Mouse (Mus musculus) hematopoietic multipotent progenitor cell, adult 10-12 weeks (in vitro differentiated cells): ENCODE data around the gene Obp1b. TPM values are rescaled to one million over a fixed set of nuclear protein-coding genes. Genes with fewer than 3 reads are reported as not detected.

Experiments
- polyA plus RNA-seq: library from polyadenylated mRNA; stranded (reverse); fragments of >175 nt; gene quantifications from 2 replicates; pipeline ENCODE4 v1.2.3, GENCODE M21; 2012; ENCODE audit warnings: low replicate concordance

The Obp1b gene
- polyA plus RNA-seq: not detected in 2 replicates

DNA sequence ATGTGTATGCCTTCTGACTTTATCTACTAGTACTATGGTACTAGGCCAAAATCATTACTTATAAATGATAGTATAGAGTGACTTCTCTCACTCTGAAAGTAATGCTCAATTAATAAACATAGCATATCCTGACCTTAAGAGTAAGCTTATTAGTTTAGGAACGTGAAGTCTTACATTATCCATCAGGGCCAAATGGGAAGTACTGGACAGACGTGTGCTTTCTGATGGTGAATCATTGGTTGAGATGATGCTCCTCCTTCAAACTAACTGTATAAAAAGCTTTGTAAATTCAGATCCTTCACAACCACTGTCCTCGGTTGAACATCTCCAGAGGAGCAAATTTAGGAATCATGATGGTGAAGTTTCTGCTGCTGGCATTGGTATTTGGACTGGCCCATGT, at the start of gene Obp1b:
Gene Obp1b, plus strand, starts transcription at position 301 of the 400 bp plus-strand sequence.

Other genes starting within 250 kb of the Obp1b start
- not detected in 2 replicates for gene Obp1a, start 95.4 kb upstream of the Obp1b start, polyA plus RNA-seq
- gene Gm5938, start 61.3 kb upstream of the Obp1b start, polyA plus RNA-seq: not detected in 2 replicates
- not detected in 2 replicates for gene Gm14743, start 59.1 kb downstream of the Obp1b start, polyA plus RNA-seq
- not detected in 2 replicates for gene 4930480E11Rik, start 182.9 kb downstream of the Obp1b start, polyA plus RNA-seq